Mouse (Mus musculus): Measurements from ENCODE around the gene Wwc1.
"Not testable (repeated sequence)": the region's sequence is repeated elsewhere in the genome, so short reads cannot be mapped to it uniquely, and the experiment has no call there.

Wwc1 gene

GRCm38 (mm10) chr11:35837156-35838126 is 142.9 kb downstream of the Wwc1 start:
- no peak for DNase-seq (ENCODE audit: low read depth, low spot score)

GRCm38 (mm10) chr11:35834022-35834760 is 146.1 kb downstream of the Wwc1 start, which contains the start of gene Rars:
TSS of gene Rars (minus strand) at chr11:35834506.
- peak; percentile 96 for DNase-seq (ENCODE audit: low read depth, low spot score)

- DNase-seq (ENCODE audit: low read depth, low spot score): no peak
Measured at GRCm38 (mm10) chr11:35833270-35833669, 147.1 kb downstream of the Wwc1 start.

GRCm38 (mm10) chr11:35832139-35832538 is 148.2 kb downstream of the Wwc1 start:
- no peak for DNase-seq (ENCODE audit: low read depth, low spot score)

GRCm38 (mm10) chr11:35827714-35828113 is 152.6 kb downstream of the Wwc1 start:
- DNase-seq (ENCODE audit: low read depth, low spot score): no peak

GRCm38 (mm10) chr11:35816316-35816715 is 164.0 kb downstream of the Wwc1 start:
- no peak for DNase-seq (ENCODE audit: low read depth, low spot score)

GRCm38 (mm10) chr11:35811458-35811857 is 168.9 kb downstream of the Wwc1 start:
- no peak for DNase-seq (ENCODE audit: low read depth, low spot score)

- no peak for DNase-seq (ENCODE audit: low read depth, low spot score)
Measured at GRCm38 (mm10) chr11:35801332-35801731, 179.0 kb downstream of the Wwc1 start.

- DNase-seq (ENCODE audit: low read depth, low spot score): peak; percentile 16
Measured at GRCm38 (mm10) chr11:35798874-35799273, 181.5 kb downstream of the Wwc1 start, which contains the start of gene Fbll1. TSS of gene Fbll1 (minus strand) at chr11:35798884.

GRCm38 (mm10) chr11:35798495-35798820 is 181.9 kb downstream of the Wwc1 start:
- no peak for DNase-seq (ENCODE audit: low read depth, low spot score)

- no peak for DNase-seq (ENCODE audit: low read depth, low spot score)
Measured at GRCm38 (mm10) chr11:35797751-35798494, 182.4 kb downstream of the Wwc1 start.

GRCm38 (mm10) chr11:35792800-35793199 is 187.5 kb downstream of the Wwc1 start:
- DNase-seq (ENCODE audit: low read depth, low spot score): not testable (repeated sequence)

GRCm38 (mm10) chr11:35788443-35788842 is 191.9 kb downstream of the Wwc1 start:
- DNase-seq (ENCODE audit: low read depth, low spot score): no peak
